In the genomic region with DNA sequence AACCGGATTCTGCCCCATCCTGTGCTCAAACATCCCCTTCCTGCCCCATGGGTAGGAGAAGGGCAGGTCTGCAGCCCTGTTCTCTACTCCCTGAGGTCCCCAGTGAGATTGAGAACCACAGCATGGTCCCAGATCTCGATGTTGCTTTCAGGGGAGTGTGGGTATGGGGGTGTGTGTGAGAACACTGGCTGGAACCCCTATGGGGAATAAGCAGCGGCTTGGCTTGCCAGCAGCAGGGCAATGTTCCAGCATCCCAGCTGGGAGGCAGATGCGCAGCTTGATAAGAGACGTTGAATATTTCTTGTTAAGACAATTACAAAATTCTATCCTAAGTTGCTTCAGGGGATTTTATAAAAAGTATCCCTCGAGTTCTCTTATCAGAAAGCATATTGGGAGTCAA, we compare ENCODE assay signal across 9 mouse cellular contexts. TPM values are rescaled to one million over a fixed set of nuclear protein-coding genes. Genes with fewer than 3 reads are reported as not detected.
DNase-seq lines count a peak whose midpoint lies in the region; ATAC-seq and TF ChIP-seq lines count a peak whose summit lies in the region.
"Had no signal": no experiment of that assay in that cellular context is flagged by ENCODE, and none has a peak within 500 bp of the region (broad histone marks: within the 10 kb centered on the region; RNA-seq: fewer than 3 reads in every experiment).

No protein-coding gene starts in this region.

- H3K36me3 ChIP-seq in heart, embryonic 12.5 days: no peaks in the 10 kb centered on the region
- no peaks in the 10 kb centered on the region for H3K36me3 ChIP-seq in lung, embryonic 14.5 days (ENCODE audit: insufficient read depth)
- H3K36me3 ChIP-seq: forebrain, embryonic 12.5 days had no signal

- 71% methylated on average over 6 of the region's 6 CpGs for WGBS in heart, embryonic 12.5 days
- WGBS in lung, embryonic 14.5 days: 48% methylated on average over 6 of the region's 6 CpGs
- WGBS in lung, adult 2 months: 48% methylated on average over 6 of the region's 6 CpGs

- intact Hi-C loops in heart, postnatal 14 days (cut with DNase I): no loop called here

- H3K4me2 ChIP-seq in heart, embryonic 12.5 days: no peak overlapping the region
- H3K4me2 ChIP-seq in lung, embryonic 14.5 days: no peak overlapping the region
- H3K4me2 ChIP-seq: forebrain, embryonic 12.5 days had no signal

- no peak overlapping the region for H3K27ac ChIP-seq in heart, embryonic 12.5 days (ENCODE audit: poor library complexity, severe bottlenecking)
- H3K27ac ChIP-seq in lung, embryonic 14.5 days (ENCODE audit: low read depth): no peak overlapping the region
- H3K27ac ChIP-seq: forebrain, embryonic 12.5 days; macrophage had no signal

- TF ChIP-seq POLR2A in lung, adult 2 months (IDR thresholded peaks at IDR 0.05; ENCODE audit: borderline replicate concordance, extremely low read depth, low read depth, low read length): no peak

- H3K9ac ChIP-seq in heart, embryonic 12.5 days: no peak overlapping the region
- H3K9ac ChIP-seq in lung, embryonic 14.5 days: no peak overlapping the region
- H3K9ac ChIP-seq: forebrain, embryonic 12.5 days had no signal

- H3K27me3 ChIP-seq in heart, embryonic 12.5 days (replicated peaks): no peaks in the 10 kb centered on the region
- H3K27me3 ChIP-seq in lung, embryonic 14.5 days (ENCODE audit: insufficient read depth, low read length): no peaks in the 10 kb centered on the region
- H3K27me3 ChIP-seq: forebrain, embryonic 12.5 days had no signal

- no peak for TF ChIP-seq CTCF in lung, embryonic 14.5 days (IDR thresholded peaks at IDR 0.05; ENCODE audit: low read depth)
- no peak for TF ChIP-seq CTCF in lung, adult 2 months (IDR thresholded peaks at IDR 0.05; ENCODE audit: insufficient read depth, low read length)

- peaks cover 7% of the 10 kb centered on the region for H3K4me1 ChIP-seq in heart, embryonic 12.5 days (replicated peaks)
- H3K4me1 ChIP-seq in lung, embryonic 14.5 days (ENCODE audit: insufficient read depth): no peaks in the 10 kb centered on the region
- H3K4me1 ChIP-seq in lung, adult 2 months (ENCODE audit: control insufficient read depth, insufficient read depth, low read length): no peaks in the 10 kb centered on the region
- H3K4me1 ChIP-seq: forebrain, embryonic 12.5 days had no signal

- no peaks in the 10 kb centered on the region for H3K9me3 ChIP-seq in heart, embryonic 12.5 days (replicated peaks)
- H3K9me3 ChIP-seq in lung, embryonic 14.5 days (ENCODE audit: low read depth, low read length): no peaks in the 10 kb centered on the region
- H3K9me3 ChIP-seq: forebrain, embryonic 12.5 days had no signal

- peak; percentile 18 to 37 for DNase-seq in heart, postnatal 14 days
- DNase-seq in lung, embryonic 14.5 days: peak; percentile 70
- no peak for DNase-seq in lung, adult 2 months
- peak; percentile 63 for DNase-seq in gastrocnemius, postnatal 10 days
- no peak for DNase-seq in yolk sac, embryonic 10.5 days (ENCODE audit: low spot score)

- ATAC-seq in heart, embryonic 12.5 days (ENCODE audit: insufficient number of reproducible peaks, low FRiP score): no peak
- no peak for ATAC-seq in lung, embryonic 14.5 days (ENCODE audit: insufficient read depth)
- ATAC-seq in megakaryocyte progenitor cell, adult 5-6 weeks (replicated peaks; ENCODE audit: poor library complexity): peak; percentile 29

- H3K4me3 ChIP-seq in heart, embryonic 12.5 days: no peak overlapping the region
- H3K4me3 ChIP-seq in lung, embryonic 14.5 days (ENCODE audit: low read depth, low read length): no peak overlapping the region
- H3K4me3 ChIP-seq in lung, adult 2 months (replicated peaks; ENCODE audit: extremely low read depth, low read depth, low read length): no peak overlapping the region
- H3K4me3 ChIP-seq: forebrain, embryonic 12.5 days had no signal

RNA-seq across cellular contexts. Expression of a gene that starts 53.7 kb away (rescaled TPM):
- total RNA-seq in heart, postnatal 14 days (2021): 10 to 100 TPM; 21.7 to 23.5 TPM
- 16.1 and 18.5 TPM in 2 replicates for polyA plus RNA-seq in heart, embryonic 12.5 days (2016; fragmentation: Nextera tagmentation; extraction: Ambion mirVana)
- 14.2 and 17.3 TPM in 2 replicates for polyA plus RNA-seq in lung, embryonic 14.5 days (2014; fragmentation: Nextera tagmentation; extraction: Ambion mirVana)
- polyA plus RNA-seq in lung, adult 2 months (2012; rRNA removed): 10.6 and 14.0 TPM in 2 replicates
- 10 to 100 TPM; 10.5 to 14.7 TPM for total RNA-seq in gastrocnemius, postnatal 10 days (2021)
- total RNA-seq in megakaryocyte progenitor cell, adult 5-6 weeks (2015): 0.29 and 0.35 TPM in 2 replicates
- total RNA-seq in megakaryocyte progenitor cell, adult 5-6 weeks (2017): 0.07 and 0.33 TPM in 2 replicates

Comparison
In these comparisons a context has a peak if more than half of its experiments do, and no peak if none do; other contexts are left out.
1. DNase-seq: peak in heart, postnatal 14 days (2 of 2), lung, embryonic 14.5 days (single experiment) and gastrocnemius, postnatal 10 days (single experiment); none in lung, adult 2 months (single experiment) and yolk sac, embryonic 10.5 days (single experiment).
2. RNA of a gene that starts 53.7 kb away (total RNA-seq): 21.7 to 23.5 TPM in heart, postnatal 14 days and 10.5 to 14.7 TPM in gastrocnemius, postnatal 10 days; 0.07 to 0.35 TPM in megakaryocyte progenitor cell, adult 5-6 weeks; every median in the first group is over 4 times any median in the second.